Mouse (Mus musculus): ENCODE measurements around the gene Tmem170b. TPM values are rescaled to one million over a fixed set of nuclear protein-coding genes. Genes with fewer than 3 reads are reported as not detected.
"Not testable (repeated sequence)": the region's sequence is repeated elsewhere in the genome, so short reads cannot be mapped to it uniquely, and the experiment has no call there.

Gene Tmem170b
- polyA plus RNA-seq, 1 experiment from 2014 or later = 7.3 TPM

DNA sequence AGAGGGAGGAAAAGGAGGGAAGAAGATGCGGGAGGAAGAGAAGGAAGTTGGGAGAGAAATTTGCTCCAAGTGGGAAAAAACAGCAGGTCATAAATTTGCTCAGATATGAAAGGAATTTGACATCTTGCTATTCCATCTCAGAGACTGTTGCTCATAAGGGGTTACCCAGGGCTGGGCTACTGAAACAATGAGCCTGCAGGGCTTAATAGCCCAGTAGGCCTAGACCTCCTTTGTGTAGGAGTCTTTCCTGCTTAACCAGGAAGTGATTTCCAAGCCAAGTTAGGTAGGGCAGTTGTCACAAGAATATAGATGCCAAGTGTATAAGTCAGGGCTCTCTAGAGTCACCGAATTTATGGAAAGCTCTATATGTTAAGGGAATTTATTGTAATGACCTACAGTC lies 48.1 kb downstream of the Tmem170b start:
- no peaks in the 10 kb centered on the region for H3K36me3 ChIP-seq
- H3K4me2 ChIP-seq = no peak overlapping the region
- no peaks in the 10 kb centered on the region for H3K27me3 ChIP-seq (replicated peaks)
- H3K9me3 ChIP-seq (replicated peaks) = no peaks in the 10 kb centered on the region
- WGBS (ENCODE audit: insufficient replicate concordance) = 65% methylated on average over 2 of the region's 2 CpGs
- no peak overlapping the region for H3K9ac ChIP-seq
- no peaks in the 10 kb centered on the region for H3K4me1 ChIP-seq
- no peak for ATAC-seq
- H3K27ac ChIP-seq = no peak overlapping the region
- H3K4me3 ChIP-seq = no peak overlapping the region

DNA sequence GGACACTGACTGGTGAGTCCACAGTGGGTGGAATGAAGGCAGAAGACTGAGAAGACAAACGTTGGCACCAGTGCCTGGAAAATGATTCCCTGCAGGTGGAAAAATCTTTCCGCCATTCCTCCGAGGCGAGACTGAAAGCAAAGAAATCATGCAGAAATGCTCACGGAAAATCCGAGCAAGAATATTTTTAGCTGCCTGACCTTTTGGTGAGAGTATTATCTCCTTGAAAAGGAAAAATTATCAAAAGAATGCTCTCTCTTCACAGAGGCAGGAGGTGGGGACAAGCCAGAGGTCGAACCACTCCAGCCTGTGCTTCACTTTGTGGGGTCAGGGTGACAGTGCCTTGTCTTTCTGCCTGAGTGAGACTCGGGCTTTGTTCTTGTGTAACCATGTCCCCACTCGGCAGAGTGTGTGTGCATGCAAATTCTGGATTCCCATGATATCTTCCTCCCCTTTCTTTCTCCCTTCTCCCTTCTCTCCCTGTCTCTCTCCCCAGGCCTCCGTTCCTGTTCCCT lies 49.9 kb downstream of the Tmem170b start:
- no peak overlapping the region for H3K4me3 ChIP-seq
- H3K4me2 ChIP-seq = no peak overlapping the region
- no peak overlapping the region for H3K9ac ChIP-seq
- no peak overlapping the region for H3K27ac ChIP-seq
- no peaks in the 10 kb centered on the region for H3K36me3 ChIP-seq
- whole genome bisulfite sequencing (ENCODE audit: insufficient replicate concordance) = 69% methylated on average over 10 of the region's 10 CpGs
- no peaks in the 10 kb centered on the region for H3K27me3 ChIP-seq (replicated peaks)
- ATAC-seq = no peak
- H3K4me1 ChIP-seq = no peaks in the 10 kb centered on the region
- no peaks in the 10 kb centered on the region for H3K9me3 ChIP-seq (replicated peaks)

DNA sequence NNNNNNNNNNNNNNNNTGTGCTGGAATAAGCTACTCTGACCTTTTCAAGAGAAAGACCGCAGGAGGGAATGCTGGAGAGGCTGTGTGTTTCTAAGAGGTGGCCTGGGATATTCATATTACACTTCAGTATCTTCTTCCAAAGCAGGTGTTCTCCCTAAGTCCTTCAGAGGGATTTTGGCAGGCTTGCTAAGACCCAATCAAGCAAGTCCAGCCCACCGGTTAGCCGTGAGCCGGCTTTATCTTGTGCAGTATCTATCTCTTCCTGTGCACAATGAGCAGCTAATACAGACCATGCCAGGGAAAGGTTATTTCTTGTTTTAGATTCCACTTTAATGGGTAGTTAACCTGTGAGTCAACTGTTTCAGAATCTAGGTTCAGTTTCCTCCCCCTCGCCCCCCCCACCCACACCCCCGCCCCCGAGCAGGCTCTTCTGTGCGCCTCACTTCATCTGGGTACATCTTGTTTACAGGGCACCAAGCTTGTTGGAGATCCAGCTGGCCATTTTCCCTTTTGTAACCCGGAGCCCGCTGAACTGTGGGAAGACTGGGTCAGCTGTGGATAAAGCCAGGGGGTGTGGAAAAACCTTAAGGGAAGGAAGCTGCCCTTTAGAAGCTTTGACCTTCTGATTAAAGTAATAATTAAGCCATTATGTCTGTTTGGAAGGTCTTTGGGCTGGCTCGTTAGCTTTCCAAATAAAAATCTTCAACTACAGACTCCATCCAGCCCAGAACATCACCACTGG lies 54.5 kb downstream of the Tmem170b start:
- no peak overlapping the region for H3K4me2 ChIP-seq
- no peaks in the 10 kb centered on the region for H3K27me3 ChIP-seq (replicated peaks)
- ATAC-seq = no peak
- no peak overlapping the region for H3K9ac ChIP-seq
- no peaks in the 10 kb centered on the region for H3K9me3 ChIP-seq (replicated peaks)
- 0 out of 2 replicates have a peak, but pooled peaks cover 5% of the 10 kb centered on the region for H3K4me1 ChIP-seq
- H3K27ac ChIP-seq = no peak overlapping the region
- H3K4me3 ChIP-seq = no peak overlapping the region
- 50% methylated on average over 11 of the region's 11 CpGs for WGBS (ENCODE audit: insufficient replicate concordance)
- H3K36me3 ChIP-seq = no peaks in the 10 kb centered on the region

DNA sequence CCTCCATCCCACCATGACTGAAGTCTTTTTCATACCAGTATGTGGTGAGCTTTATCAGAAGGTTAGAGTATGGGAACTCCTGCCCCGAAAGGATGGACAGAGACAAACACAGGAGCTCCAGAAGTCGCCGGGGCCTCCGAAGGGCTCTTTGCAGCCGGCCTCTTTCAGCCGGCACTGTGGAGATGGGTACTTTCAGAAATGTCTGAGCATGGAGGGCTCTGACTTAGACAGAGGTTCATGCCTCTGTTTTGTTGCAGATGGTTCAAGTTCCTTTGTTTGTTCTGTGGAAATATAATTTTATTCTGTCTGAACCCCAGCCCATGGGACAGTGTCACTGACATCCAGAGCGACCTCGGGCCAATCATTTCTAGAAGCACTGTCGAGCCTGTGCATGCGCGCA lies 55.4 kb downstream of the Tmem170b start:
- no peak for ATAC-seq
- Histone ChIP-seq H3K9me3 (replicated peaks) (no peaks in the 10 kb centered on the region), H3K27me3 (replicated peaks) (no peaks in the 10 kb centered on the region), H3K4me1 (0 out of 2 replicates have a peak, but pooled peaks cover 5% of the 10 kb centered on the region), H3K4me2 (no peak overlapping the region), H3K4me3 (no peak overlapping the region), H3K9ac (no peak overlapping the region), H3K36me3 (no peaks in the 10 kb centered on the region), H3K27ac (no peak overlapping the region)
- WGBS (ENCODE audit: insufficient replicate concordance) = 79% methylated on average over 11 of the region's 11 CpGs

DNA sequence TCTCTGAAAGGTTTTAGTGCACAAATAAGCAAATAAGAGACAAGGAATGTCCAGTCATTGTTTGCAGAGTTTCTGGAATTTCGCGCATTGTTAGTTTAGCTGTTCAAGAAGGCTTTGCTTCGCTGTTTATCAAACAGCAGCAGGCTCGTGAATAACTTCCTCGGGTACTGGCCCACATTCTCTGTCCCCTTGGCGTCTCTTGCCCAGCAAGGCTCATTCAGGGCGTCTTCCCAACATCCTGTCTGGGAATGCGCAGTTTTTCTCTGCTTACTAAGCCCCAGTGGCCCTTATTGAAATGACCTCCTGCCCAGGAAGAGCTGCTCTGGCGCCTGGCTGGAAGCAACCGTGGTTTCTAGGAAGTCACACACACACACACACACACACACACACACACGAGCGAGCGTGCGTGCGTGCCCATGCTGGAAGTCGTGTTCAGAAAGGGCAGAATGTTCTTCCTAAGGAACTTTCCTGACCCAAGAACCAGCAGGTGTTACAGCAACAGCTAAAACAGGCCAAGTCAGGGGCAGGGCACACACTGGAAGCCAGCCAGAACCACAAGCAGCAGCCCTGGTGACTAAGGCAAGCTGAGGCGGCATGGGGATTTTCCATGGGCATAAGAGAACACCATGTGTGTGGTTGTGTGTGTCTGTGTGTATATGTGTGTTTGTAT lies 56.8 kb downstream of the Tmem170b start:
- Histone ChIP-seq H3K36me3 (no peaks in the 10 kb centered on the region), H3K4me1 (0 out of 2 replicates have a peak, but pooled peaks cover 5% of the 10 kb centered on the region), H3K4me3 (no peak overlapping the region), H3K4me2 (no peak overlapping the region), H3K9me3 (replicated peaks) (no peaks in the 10 kb centered on the region), H3K27me3 (replicated peaks) (no peaks in the 10 kb centered on the region), H3K27ac (no peak overlapping the region; the same call in 1 of the 2 replicates), H3K9ac (no peak overlapping the region)
- WGBS (ENCODE audit: insufficient replicate concordance) = 45% methylated on average over 17 of the region's 17 CpGs
- 0 out of 2 replicates have a peak, but pooled peaks have one; percentile 13 for ATAC-seq

DNA sequence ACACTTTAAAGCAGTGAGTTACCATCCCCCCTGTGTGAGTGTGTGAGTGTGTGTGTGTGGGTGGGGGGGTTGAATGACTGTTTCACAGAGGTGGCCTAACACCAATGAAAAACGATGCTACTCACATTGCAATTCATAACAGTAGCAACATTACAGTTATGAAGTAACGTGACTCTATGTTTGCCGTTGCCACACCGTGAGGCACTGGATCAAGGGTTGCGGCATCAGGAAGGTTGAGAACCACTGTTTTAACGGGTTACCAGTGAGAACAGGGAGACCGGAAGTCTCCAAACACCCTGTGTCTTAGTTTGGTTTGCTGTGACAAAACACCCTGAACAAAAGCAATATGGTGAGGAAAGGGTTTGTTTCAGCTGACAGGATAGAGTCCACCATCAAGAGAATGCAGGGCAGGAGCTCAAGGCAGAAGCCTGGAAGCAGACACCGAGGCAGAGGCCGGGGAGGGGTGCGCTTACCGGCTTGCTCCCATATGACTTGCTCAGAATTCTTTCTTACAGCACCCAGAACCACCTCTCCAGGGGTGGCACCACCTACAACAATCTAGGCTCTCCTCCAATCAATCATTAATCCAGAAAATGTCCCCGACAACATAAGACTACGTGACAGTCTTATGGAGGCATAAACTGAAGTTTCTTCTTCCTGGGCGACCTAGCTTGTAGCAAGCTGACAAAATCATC lies 57.9 kb downstream of the Tmem170b start:
- Histone ChIP-seq H3K27ac (no peak overlapping the region), H3K36me3 (no peaks in the 10 kb centered on the region), H3K4me2 (no peak overlapping the region), H3K9ac (no peak overlapping the region), H3K4me1 (0 out of 2 replicates have a peak, but pooled peaks cover 5% of the 10 kb centered on the region), H3K9me3 (replicated peaks) (no peaks in the 10 kb centered on the region), H3K27me3 (replicated peaks) (no peaks in the 10 kb centered on the region), H3K4me3 (no peak overlapping the region)
- 79% methylated on average over 14 of the region's 14 CpGs for WGBS (ENCODE audit: insufficient replicate concordance)
- ATAC-seq = no peak

DNA sequence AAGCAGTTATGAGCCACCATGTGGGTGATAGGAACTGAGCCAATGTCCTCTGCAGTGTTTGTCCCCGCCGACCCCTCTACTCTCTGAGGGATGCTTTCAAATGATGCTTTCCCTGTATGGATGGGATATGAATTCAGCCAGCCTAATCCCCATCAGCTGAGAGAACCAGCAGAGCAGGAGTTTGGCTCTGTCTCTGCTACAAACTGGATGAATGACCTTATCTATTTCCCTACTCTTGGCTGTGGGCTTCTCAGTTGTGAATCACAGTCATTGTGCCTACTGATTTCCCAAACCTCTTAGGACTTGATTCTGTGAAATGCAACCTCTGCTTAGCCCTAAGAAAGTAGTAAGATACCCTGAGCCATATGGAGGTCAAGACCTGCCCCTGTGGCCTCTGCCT lies 64.2 kb downstream of the Tmem170b start:
- no peak for ATAC-seq

DNA sequence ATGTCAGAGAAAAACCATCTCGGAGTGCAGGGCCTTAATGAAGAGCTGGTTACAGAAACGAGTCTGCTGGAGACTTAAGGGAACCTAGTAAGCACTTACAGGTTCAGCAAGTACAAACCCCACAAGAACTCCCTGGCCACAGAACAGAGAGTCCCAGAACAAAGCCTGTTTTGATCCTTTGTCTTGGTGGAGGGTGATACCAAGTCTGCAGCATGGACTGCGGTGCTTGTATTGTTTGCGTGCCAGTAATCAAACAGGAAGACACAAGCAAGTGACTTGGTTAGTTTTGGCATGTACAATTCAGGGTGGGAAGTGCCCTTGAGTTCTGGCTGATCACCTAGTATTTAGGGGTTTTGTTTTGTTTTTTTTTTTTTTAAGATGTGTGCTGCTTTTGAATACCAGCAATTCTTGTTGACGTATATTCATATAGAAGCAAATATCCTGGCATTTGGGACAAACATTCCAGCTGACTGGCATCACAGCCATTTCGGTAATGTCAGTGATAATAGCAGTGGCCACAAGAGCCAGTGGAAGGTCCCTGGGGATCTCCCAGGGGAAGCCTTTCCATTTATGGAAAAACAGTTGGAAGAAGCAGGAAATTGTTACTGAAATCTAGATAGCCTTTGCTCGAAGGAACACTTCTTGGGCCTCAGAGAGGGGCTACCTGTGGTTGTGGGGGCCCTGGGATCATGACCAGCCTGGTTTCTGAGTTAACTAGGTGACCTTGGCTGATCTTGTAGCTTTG lies 64.9 kb downstream of the Tmem170b start:
- Histone ChIP-seq H3K4me2 (no peak overlapping the region), H3K27ac (no peak overlapping the region)
- 63% methylated on average over 7 of the region's 7 CpGs for WGBS (ENCODE audit: insufficient replicate concordance)

More for the DNA sequence above, 64.2 kb downstream of the Tmem170b start:
- H3K4me1 ChIP-seq = no peaks in the 10 kb centered on the region
- H3K27ac ChIP-seq = no peak overlapping the region
- no peaks in the 10 kb centered on the region for H3K27me3 ChIP-seq (replicated peaks)
- H3K4me2 ChIP-seq = no peak overlapping the region
- WGBS (ENCODE audit: insufficient replicate concordance) = 88% methylated on average over 2 of the region's 2 CpGs
- no peaks in the 10 kb centered on the region for H3K9me3 ChIP-seq (replicated peaks)
- H3K9ac ChIP-seq = no peak overlapping the region
- no peaks in the 10 kb centered on the region for H3K36me3 ChIP-seq
- H3K4me3 ChIP-seq = no peak overlapping the region

DNA sequence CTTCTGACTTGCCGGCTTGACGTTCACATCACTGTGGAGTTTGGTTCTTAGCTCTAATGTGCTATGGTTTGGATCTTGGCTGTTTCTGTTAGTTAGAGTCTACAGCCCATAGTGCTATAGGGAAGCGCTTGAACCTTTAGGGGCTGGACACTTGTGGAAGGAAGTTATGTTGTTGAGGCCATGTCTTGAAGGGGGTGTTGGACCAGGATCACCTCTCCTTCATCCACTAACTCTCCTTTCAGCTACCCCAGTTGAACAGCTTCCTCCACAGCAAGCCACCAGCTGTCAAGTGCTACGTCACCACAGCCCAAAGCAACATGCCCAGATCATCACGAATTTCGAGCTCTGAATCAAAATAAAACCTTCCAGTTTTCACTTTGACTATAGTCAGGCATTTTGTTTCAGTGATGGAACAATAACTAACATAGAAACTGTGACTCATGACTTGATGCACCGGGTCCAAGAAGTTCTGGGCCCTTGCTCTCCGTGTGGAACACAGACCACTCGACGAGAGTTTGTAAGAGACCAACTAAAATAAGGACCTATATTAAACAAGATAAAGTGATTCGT lies 65.5 kb downstream of the Tmem170b start:
- H3K9ac ChIP-seq = no peak overlapping the region
- H3K4me3 ChIP-seq = no peak overlapping the region
- WGBS (ENCODE audit: insufficient replicate concordance) = 74% methylated on average over 11 of the region's 11 CpGs
- H3K27me3 ChIP-seq (replicated peaks) = no peaks in the 10 kb centered on the region
- H3K4me1 ChIP-seq = no peaks in the 10 kb centered on the region
- no peaks in the 10 kb centered on the region for H3K9me3 ChIP-seq (replicated peaks)
- no peaks in the 10 kb centered on the region for H3K36me3 ChIP-seq
- H3K27ac ChIP-seq = no peak overlapping the region
- no peak overlapping the region for H3K4me2 ChIP-seq
- ATAC-seq = no peak

More for the DNA sequence above, 64.9 kb downstream of the Tmem170b start:
- Histone ChIP-seq H3K36me3 (no peaks in the 10 kb centered on the region), H3K9ac (no peak overlapping the region), H3K9me3 (replicated peaks) (no peaks in the 10 kb centered on the region), H3K4me1 (no peaks in the 10 kb centered on the region), H3K4me3 (no peak overlapping the region), H3K27me3 (replicated peaks) (no peaks in the 10 kb centered on the region)
- ATAC-seq = no peak

DNA sequence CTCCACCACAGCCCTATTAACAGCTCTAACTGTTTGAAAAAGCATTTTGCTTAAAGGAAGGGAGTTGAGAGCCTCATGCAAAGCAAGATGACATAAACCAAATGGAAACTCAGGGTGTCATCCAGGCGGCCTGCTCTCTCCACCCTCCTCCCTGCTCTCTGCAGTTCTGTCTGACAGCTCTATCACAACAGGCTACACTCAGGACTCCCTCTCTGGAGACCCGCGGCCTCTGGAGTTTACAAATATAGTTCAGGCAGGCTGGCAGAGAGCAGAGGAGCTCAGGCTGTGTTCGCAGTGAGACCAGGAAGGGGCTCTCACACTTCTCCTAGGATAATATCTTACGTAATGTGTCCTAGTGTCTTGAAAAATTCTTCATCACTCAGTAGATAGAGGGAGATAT lies 67.2 kb downstream of the Tmem170b start:
- not testable (repeated sequence) for H3K27me3 ChIP-seq (replicated peaks); H3K27ac ChIP-seq; H3K36me3 ChIP-seq; H3K4me1 ChIP-seq; H3K9ac ChIP-seq; ATAC-seq; H3K4me2 ChIP-seq; H3K4me3 ChIP-seq; H3K9me3 ChIP-seq (replicated peaks)
- 48% methylated on average over 5 of the region's 5 CpGs for WGBS (ENCODE audit: insufficient replicate concordance)

DNA sequence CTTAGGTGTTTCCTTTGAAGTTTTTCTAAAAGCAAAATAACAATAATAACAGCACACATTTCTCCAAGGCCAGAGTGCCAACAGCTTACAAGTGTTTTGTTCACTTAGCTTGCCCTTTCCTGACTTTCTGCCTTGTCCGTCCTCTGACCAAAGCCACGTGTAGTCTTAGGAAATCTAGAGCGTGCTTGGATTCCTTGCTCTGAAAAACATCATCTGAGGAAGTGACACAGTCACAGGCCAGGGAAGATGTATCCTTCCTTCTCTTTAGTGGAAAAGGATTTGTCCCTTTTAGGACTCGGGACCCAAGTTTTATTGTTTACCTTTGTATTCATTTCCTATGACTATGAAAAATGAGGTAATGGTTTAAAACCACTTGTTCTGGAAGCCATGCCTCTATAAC lies 67.8 kb downstream of the Tmem170b start:
- H3K36me3 ChIP-seq = no peaks in the 10 kb centered on the region
- no peaks in the 10 kb centered on the region for H3K4me1 ChIP-seq
- H3K27me3 ChIP-seq (replicated peaks) = no peaks in the 10 kb centered on the region
- ATAC-seq = no peak
- H3K4me3 ChIP-seq = no peak overlapping the region
- H3K27ac ChIP-seq = no peak overlapping the region
- no peak overlapping the region for H3K9ac ChIP-seq
- H3K4me2 ChIP-seq = no peak overlapping the region
- no peaks in the 10 kb centered on the region for H3K9me3 ChIP-seq (replicated peaks)
- 61% methylated on average over 4 of the region's 4 CpGs for WGBS (ENCODE audit: insufficient replicate concordance)
